Mouse (Mus musculus) spleen, postnatal 4 days (tissue): Measurements from ENCODE around the gene Plekha7.

Source experiments
- DNase-seq, 2 experiments: peaks; one replicate each; pipeline ENCODE4 v3.0.0; 2022; ENCODE audit warnings: low spot score in 2 of 2

Plekha7 gene

DNA sequence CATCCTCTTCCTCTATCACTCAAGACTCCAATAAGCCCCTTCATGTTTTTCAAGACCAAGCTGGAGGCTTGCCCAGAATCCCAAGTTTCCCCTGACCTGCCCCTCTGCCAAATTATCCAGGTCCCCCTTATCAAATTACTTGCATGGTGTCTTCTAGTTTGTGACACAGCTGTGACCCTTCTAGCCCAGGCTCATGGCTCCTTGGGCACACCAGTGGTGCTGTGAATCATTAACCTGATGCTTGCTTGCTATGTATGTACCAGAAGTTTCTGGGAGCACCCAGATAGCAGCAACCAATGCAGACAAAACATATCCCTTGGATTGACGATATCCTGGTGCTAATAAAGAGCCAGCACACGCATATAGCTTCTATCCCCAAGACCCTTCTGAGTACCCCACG, 19.2 kb downstream of the Plekha7 start:
- no peak for DNase-seq

DNA sequence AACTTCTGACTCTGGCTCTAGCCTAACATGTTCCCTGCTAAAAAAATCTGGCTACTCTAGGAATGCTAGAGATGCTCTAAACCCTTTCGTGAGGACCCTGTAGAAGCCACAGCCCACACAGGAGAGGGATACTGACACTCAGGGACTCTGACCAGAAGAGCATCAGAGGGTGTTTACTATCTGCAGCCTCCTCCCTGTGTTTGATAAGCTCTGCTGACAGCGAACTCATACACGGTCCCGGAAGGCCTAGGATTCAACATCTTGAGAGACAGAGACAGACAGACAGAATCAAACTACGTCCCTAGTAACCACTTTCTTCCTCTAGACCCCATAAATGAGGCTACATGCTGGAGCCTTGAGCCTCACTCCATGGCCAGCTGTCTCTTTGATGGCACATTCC, 20.2 kb downstream of the Plekha7 start:
- DNase-seq = no peak

DNA sequence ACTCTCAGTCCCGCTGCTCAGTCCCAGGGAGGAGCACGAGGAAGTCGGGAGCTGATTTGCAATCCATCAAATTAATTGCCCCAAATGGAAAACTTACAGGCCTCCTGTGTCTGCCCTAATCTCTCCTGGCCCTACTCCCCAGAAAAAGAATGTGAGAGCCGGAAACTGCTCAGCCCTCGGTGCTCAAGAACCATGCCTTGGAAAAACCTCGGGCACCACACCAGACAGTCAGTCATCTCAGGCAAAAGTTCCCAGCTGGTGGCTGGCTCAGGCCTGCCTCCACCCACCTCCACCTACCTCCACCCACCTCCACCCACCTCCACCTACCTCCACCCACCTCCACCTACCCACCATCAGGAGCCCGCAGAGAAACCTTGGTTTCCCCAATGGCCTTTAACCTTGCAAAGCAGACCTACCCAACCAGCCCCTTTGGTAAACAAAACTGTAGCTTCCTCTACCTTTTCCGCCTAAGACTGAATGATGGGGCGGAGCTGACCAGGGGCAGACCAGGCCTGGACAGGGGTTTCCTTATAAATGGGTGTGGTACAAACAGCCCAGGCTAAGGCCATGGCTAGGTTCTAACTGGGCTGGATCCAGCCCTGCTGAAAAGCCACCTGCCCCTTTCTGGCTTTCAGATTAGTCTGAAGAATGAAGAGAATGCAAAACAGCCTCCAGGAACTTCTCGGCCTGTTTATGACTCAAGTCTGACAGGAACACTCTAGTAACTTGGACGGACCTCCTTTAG, 21.4 kb downstream of the Plekha7 start:
- no peak for DNase-seq

DNA sequence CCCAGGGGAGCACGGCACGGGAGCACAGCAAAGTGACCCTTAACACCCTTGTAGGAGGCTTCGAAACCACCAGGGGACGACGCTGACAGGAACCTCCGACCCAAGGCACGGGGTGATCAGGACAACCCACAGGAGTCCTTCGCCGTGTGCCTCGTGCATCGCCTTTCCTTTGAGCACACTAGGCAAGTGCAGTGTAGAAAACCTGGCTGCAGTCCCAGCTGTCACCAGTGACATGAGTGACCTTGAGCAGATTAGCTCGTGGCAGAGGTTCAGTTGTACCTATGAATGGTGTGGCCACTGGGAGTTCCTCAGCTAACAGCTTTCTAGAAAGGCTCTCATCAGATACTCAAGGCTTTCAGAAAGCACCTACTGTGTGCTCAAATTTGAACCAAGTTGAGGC, 22.0 kb downstream of the Plekha7 start:
- DNase-seq = no peak

DNA sequence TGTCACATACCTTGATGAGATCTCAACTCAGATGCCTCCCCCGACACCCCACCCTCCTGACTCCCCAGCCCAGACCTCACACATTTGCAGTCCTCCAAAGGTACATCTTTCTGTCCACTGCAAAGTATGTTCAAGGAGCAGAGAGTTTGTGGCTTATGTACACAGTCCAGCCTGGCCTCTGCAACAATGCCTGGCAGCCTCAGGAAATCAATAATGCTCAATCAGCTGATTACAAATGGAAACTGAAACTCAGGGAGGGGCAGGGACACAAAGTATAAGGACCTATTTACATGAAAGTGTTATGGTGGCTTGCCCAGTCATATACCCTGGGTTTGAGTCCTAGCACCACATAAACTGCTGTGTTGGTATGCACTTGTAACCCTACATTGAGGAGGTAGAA, 23.0 kb downstream of the Plekha7 start:
- no peak for DNase-seq

DNA sequence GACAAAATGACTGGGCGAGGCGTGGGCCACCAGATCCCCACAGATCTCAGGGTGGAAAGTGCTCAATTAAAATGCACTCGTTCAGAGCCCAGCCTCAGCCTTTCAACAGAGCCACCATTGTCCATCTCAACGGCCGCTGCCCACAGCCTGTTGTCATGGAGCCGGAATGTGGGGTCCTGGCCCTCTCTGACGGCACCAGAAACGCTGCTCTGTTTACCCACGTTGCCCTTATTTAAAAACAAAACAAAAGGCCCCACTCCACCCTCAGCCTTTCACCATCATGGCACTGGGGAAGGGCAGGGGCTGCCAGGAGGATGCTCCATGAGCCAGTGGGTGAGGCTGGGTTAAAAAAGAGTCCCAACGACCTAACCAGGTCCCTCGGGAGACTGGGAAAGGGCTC, 25.4 kb downstream of the Plekha7 start:
- no peak for DNase-seq

DNA sequence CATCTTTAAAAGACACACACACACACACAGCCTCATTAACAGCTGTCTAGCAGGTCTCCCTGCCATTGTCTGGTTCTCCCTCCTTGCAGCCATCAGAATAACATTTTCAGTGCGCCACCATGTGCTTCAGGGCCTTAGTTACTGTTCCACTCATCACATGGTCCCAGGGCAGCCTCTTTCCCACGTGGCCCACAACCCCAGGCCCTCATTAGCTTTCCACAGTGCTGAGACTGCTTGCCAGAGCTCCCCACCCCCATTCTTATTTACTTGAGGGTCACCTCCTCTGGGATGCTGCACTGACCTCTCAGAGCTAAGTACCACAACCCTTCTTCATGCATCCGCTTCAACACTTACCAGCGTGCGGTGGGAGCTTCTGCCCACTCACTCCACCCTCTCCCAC, 28.1 kb downstream of the Plekha7 start:
- DNase-seq = no peak

DNA sequence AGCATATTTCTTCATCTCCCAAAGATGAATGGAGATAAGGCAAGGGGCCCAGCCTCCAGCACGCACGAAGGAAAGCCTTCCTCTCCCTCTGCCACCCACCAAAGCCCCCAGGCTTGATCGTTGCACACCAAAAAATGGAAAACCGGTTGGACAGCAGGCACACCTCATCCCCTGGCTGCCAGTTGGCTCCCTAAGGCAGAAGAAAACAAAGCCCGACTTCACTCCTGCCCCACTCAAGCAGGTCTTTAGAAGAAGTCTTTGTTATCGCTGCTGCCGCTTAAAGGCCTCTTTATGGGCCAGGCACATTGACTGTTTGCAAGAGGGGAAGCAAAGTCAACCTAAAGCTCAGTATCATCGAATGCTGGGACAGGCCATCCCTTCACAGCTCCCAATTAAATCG, 29.9 kb downstream of the Plekha7 start:
- no peak for DNase-seq

DNA sequence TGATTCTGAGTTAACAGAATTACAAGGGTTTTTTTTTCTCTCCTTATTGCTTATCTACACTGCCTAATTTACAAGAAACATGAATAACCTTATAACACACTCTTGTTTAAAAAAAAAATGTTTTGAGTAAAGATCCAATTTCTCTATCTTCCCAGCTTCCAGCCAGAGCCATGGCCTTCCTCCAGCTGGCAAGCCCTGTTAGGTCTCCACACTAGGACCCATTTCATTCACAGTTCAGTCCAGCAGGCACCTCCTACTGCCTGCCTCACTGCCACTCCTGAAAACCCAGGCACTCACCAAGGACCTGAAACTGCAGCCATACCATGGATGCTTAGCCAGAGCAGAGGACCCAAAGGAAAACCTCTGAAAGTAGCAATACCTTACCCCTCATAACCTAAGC, 31.9 kb downstream of the Plekha7 start:
- DNase-seq = no peak

DNA sequence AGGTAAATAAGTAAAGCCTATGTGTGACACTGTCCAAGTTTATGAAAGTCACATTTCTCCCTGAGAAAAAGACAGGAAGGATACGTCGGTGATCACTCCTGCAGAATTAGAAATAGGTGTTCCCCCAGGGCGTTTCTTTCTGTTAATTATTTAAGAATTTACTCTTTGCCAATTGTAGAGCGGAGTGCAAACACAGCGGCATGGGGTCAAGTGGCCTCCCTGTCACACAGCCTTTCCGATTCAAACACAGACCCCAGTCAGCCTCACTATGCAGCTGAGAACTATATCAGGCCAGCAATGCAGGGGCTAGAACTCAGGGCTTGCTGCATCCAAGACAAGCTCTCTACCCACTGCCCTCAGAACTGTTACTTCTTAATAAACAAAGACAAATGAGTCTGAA, 35.1 kb downstream of the Plekha7 start:
- DNase-seq = no peak

DNA sequence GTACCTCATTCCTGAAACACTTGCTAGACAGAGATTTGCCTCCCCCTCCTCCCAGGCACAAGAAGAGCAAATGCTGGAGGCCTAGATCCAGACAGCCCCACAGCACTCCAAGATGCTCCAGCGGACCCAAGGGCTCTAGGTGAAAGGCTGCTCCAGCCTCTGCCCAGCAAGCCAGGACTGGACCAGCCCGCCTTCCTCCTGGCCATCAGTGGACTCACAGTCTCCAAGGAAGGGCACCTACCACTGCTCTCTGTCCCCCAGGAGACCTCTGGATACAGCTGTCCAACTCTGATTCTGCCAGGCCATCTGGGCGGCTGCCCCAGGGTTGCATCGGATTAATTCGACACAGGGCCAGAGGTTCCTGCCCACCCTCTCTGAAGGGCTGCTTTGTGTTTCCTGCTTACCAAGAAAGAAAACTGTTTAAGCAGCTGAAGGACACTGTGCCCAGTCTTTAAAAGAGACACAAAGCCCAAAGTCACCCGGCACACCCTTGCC, 38.6 kb downstream of the Plekha7 start:
- DNase-seq = no peak

DNA sequence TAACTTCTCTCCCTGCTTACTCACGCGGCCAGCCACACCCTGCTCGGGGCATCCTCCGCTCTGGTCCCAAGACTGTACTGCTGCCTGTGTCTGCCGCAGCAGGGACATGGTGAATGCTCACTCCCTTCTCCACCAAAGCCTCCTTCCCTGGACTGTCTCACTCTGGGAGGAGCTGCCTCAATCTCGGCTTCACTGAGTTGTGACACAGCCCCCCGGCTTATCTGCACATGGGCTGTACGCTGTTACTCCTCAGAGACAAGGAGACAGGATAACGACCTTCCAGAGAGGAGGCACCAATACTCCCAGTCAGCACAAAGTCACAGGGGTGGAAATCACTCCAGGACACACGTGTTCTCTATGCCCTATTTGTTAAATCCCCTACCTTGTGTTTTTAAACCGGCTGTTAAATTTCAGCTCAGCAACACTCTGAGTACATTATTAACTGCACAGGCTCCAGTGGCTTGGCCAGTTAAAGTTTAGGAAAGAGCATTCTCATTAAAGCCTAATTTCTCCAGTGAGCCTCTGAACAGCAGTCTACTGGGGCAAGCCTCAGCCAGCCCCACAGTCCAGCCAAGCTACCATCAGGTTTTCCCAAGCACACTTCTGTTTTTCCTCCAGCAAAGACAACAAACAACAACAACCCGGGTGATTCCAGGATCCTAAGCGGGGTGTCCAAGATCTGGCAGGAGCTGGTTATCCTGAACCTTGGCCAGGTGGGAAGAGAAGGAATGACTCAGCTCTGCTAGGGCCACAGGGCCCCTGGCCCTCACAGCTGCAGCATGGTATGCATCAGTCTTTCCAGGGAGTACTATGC, 39.9 kb downstream of the Plekha7 start:
- no peak for DNase-seq

DNA sequence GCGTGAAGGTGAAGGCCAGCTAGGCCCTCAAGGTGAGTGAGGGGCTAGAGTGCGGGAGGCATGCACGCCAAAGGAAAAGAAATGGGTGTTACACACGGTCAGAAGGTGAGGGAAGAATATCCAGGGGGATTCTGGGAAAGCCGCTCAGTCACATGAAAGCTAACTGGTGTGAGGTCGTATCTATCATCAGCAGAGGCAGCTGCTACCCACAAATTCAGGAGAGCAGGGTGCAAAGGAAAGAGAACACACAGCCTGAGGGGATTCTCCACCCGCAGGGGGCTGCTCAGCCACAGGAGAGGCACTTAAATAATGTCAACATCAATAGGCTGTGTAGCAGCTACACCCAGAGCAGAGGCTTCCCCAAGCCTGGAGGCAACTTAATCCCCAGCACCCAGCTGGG, 44.9 kb downstream of the Plekha7 start:
- no peak for DNase-seq

DNA sequence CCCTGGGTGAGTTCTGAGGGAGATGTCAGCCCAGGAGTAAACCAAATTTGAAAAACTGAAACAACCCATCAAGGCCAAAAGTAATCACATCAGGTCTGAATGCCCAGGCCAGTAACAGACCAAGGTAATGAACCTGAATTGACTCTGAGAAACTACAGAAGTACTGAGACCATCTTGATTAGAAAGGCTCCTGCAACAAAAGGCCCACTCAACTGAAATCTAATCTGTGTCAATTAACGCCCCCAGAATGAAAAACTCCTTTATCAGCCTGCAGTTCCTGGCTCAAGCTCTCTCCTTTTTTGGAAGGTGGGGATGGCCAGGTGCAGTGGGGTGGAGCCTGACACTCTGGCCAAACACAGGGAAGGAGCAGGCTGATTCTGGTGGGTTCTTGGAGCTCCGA, 45.7 kb downstream of the Plekha7 start:
- no peak for DNase-seq

DNA sequence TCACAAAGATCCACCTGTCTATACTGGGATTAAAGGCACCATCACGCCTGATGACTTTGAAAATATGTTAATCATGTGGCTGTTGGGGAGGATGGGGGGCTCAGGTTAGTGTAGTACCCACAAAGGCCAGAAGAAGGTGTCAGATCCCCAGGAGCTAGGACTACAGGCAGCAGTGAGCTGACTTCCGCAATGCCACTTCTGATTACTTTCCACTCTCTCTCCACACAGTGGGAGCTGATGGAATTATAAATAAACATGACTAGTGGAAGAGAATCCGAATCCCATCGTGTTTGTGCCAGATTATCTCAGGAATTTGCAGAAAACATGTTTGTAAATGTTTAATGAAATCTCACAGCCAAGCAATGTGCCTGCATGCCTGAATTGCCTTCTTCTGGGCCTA, 46.1 kb downstream of the Plekha7 start:
- no peak for DNase-seq

DNA sequence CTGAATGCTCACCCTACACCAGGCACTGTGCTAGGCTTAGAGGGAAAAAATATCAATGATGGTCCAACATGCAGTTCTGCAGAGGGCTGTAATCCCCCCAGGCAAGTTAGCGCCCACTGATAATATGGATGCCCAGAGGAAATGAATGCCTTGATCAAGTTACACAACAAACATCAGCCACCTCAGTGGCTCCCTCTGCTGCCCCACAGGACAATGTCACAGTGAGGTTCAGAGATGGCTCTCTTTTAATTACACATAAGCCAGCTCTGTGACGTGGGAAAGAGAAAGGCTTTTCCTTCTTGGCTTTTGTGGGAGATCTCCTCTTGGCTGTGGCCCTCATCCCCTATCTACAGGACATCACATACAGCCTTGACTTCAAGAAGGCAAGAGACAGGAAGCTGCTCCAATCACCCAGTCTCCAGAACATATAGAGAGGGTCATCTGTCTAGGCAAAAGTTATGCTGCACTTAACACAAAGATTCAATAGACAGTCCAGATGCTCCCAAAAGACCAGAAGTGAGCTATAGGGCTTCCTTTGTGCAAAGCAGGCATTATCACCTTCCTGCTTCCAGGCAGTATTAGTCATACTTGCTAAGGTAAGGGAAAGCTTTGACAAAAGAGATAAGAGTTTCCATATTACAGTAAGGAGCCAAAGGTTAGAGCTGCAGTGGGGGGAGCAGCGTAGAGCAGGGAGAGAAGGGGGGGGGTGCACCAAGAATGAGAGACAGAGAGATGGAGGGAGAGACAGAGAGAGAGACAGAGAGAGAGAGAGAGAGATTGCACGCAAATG, 47.2 kb downstream of the Plekha7 start:
- no peak for DNase-seq

DNA sequence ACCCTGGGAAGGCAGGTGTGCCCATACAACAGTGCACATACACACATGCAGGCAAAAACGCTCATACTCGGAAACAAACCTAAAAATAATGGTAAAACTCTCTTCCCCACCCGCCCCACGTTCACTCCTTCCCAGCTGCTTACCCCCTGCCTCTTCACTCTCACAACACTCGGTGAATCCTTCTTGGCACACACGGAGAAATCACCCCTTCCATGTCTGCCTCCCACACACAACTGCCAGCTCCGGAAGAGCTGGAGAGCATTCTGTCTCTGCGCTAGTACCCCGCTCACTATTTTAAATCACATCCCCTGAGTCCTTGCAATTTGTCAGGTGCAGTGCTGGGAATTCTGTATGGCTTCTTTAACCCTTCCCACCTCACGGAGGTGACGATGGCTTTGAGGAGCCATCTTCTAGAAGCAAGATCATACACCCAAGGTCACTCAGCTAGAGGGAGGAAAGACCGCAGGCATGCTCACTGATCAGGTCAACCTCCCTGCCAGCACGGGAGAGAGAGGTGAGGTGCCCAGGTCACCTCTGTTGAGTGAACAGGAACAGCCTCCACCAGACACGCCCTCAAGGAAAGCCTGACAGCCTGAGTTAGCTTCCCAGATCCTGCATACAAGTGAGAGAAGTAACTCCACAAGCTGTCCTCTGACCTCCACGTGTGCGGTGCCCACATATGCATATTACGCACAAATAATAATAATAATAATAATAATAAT, 49.6 kb downstream of the Plekha7 start:
- DNase-seq = no peak

DNA sequence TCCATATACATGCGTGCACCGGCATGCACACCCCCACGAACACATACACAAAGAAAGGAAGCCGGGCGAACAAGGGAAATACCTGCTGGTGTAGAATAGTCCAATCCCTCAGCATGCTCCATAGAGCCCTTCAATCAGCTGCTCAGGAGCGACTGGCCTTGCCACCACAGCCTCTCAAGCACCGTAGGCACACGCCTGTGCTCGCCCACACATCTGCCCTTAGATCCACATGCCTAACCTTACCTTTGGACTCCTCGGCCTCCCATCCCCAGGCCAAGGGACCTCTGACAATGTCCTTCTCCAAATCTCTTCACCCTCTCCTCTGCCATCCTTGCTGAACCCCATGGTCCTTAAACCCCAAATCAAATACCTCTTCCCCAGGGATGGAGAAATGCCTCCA, 50.2 kb downstream of the Plekha7 start:
- DNase-seq = no peak

DNA sequence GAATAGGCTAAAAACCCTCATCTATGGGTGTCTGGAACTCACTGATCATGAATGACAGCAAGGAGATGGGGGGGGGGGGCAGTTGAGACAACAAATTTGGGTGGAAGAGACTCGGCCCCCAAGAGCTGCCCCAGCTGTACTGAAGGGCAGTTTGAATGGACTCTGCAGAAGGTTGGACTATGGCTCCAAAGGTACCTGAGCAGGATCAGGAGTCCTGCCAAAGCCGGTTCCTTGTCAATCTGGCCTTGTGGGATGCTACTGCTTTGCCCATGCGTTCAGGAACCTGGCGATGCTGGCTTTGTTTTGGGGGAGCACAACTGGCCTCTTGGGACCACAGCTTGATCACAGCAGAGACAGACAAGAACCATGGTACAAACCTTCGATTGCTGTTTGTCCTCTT, 52.5 kb downstream of the Plekha7 start:
- DNase-seq = no peak

DNA sequence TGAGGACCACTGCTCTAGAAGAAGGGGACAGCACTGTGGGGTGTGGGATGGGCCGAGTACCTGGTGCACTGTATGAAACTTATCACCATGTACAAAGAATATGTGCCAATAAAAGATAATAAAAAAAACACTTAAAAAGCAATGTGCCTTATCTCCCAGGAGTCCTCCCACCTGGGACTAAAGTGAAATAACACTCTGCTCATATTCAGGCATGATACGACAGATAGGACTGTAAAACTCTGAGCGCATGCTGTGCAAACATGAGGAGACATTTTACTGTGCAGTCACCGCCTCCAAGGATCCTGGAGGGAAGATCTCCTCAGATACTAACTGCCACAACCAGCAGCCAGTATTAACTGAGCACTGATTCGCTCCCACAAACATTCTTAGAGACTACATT, 53.5 kb downstream of the Plekha7 start:
- DNase-seq = no peak

DNA sequence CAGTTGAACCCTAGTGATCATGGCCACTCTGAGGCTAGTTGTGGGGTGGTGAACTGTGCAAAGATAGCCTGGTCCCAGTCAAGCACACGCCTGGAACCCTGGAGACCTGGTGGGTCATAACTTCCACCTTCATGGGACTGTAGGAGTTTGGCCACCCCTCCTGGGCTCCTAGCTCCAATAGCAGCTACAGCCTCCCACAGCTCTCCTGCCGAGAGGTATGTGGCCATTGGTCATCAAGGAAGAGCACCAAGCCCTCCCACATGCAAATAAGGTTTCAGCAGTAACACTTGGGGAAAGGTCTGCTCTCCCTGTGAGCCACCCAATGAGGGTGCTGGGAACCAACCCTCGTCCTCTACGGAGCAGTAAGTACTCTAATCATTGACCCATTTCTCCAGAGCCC, 55.7 kb downstream of the Plekha7 start:
- DNase-seq = no peak

DNA sequence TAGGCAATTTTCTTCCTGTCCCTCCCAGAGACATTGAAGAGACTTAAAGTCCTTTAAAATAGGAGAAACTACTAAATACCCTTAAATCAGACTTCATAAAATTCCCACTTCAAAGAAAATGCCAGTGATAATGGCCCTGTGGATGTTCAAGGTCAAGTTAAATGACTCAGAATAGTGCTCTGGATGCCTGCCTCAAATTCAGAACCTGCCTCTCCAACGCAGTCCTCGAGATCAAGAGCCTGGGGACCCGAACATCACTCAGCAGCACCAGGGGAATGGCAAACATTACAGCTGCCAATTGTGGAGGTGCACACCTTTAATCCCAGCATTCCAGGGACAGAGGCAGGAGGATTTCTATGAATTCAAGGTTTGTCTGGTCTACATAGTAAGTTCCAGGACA, 56.7 kb downstream of the Plekha7 start:
- DNase-seq = no peak
